Mouse (Mus musculus) neural tube, postnatal 0 days (tissue): Measurements from ENCODE around the gene Cyp3a41b. TPM values are rescaled to one million over a fixed set of nuclear protein-coding genes. Genes with fewer than 3 reads are reported as not detected.

Experiments used
- polyA plus RNA-seq: library from polyadenylated mRNA; unstranded; fragments of >200 nt; fragmentation: Nextera tagmentation; extraction: Ambion mirVana; gene quantifications from 2 replicates; pipeline ENCODE4 v1.2.1, GENCODE M21; 2015

Gene Cyp3a41b
- polyA plus RNA-seq, result not detected in 2 replicates

GRCm38 (mm10) chr5:145584630-145585029 is at the start of gene Cyp3a41b:
Gene Cyp3a41b, minus strand, starts transcription at chr5:145584730.

Other genes with a start within 250 kb of the Cyp3a41b start
- 0.08 TPM in 1 of 2 replicates, not detected in the other for gene Cyp3a57, start 239.5 kb downstream of the Cyp3a41b start, polyA plus RNA-seq
- gene Cyp3a16, start 115.0 kb downstream of the Cyp3a41b start, polyA plus RNA-seq, result not detected in 2 replicates
- gene Cyp3a41a, start 135.4 kb upstream of the Cyp3a41b start, polyA plus RNA-seq, result not detected in 2 replicates
- gene Cyp3a44, start 221.1 kb upstream of the Cyp3a41b start, polyA plus RNA-seq, result not detected in 2 replicates